Mouse (Mus musculus) ES-E14 (cell line): ENCODE measurements around the gene Cdk13.

Experiments used
- CHD2 ChIP-seq: IDR thresholded peaks from 2 replicates; pipeline ENCODE4 v1.6.1; 2014; ENCODE audit warnings: mild to moderate bottlenecking, low read depth, low read length, inconsistent platforms
- HCFC1 ChIP-seq: IDR thresholded peaks from 2 replicates; pipeline ENCODE4 v1.6.1; 2012; ENCODE audit warnings: low read length, inconsistent platforms, borderline replicate concordance; ENCODE audit not compliant: insufficient read depth
- MAFK ChIP-seq: IDR thresholded peaks from 2 replicates; pipeline ENCODE4 v1.6.1; 2014; ENCODE audit warnings: mild to moderate bottlenecking, low read depth, low read length, inconsistent platforms; ENCODE audit not compliant: insufficient read depth
- ZC3H11A ChIP-seq: IDR thresholded peaks from 2 replicates; pipeline ENCODE4 v1.6.1; 2012; ENCODE audit warnings: low read depth, mild to moderate bottlenecking, inconsistent platforms, low read length, borderline replicate concordance
- ZNF384 ChIP-seq: IDR thresholded peaks from 2 replicates; pipeline ENCODE4 v1.6.1; 2012; ENCODE audit warnings: low read depth, low read length, inconsistent platforms

DNA sequence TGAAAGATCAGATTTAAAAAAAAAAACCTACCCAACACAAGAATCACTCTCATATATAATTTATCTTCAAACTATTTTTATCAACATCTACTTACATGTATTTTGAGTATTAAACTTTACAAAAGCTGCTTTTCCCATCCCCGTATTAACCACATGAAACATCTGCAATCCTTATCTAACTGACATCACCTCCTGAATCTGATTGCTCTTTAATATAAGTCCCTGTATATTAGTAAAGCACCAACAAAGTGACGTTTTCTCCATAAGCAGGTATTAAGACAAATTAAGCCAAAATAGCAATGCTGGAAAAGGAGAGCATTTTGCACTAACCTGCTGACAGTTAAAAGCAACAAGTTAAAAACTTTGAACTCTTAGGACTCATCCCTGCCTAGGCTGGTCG, 2.0 kb downstream of the Cdk13 start:
- no peak for TF ChIP-seq ZC3H11A
- no peak for TF ChIP-seq HCFC1
- TF ChIP-seq ZNF384 = no peak
- no peak for TF ChIP-seq MAFK
- TF ChIP-seq CHD2 = no peak
